Mouse (Mus musculus): ENCODE results near the gene Gm20388. TPM values are rescaled to one million over a fixed set of nuclear protein-coding genes. Genes with fewer than 3 reads are reported as not detected.

Gm20388 gene
- total RNA-seq, 2 experiments from 2014 or later, result 2.2 to 7.6 TPM

GRCm38 (mm10) chr8:122014606-122015005 lies 2104.0 kb downstream of the Gm20388 start:
- TF ChIP-seq CTCF (conservative IDR thresholded peaks at IDR 0.05), result no peak
- no peak for DNase-seq (ENCODE audit: low spot score in 2 of 2)
- Histone ChIP-seq H3K4me3 (no peak overlapping the region), H3K27ac (0 out of 2 replicates have a peak overlapping the region, but pooled peaks have one; percentile 23)

- Histone ChIP-seq H3K27ac (peak overlapping the region; percentile 53; the same call in 1 of the 2 replicates), H3K4me3 (no peak overlapping the region)
- TF ChIP-seq CTCF (conservative IDR thresholded peaks at IDR 0.05), result no peak
- no peak for DNase-seq (ENCODE audit: low spot score in 2 of 2)
Observed at GRCm38 (mm10) chr8:122018046-122018831, 2107.6 kb downstream of the Gm20388 start.

GRCm38 (mm10) chr8:122019162-122019561 lies 2108.5 kb downstream of the Gm20388 start:
- no peak for TF ChIP-seq CTCF (conservative IDR thresholded peaks at IDR 0.05)
- DNase-seq (ENCODE audit: low spot score in 2 of 2), result no peak
- no peak overlapping the region for H3K4me3 ChIP-seq
- no peak overlapping the region for H3K27ac ChIP-seq

GRCm38 (mm10) chr8:122020050-122020771 lies 2109.6 kb downstream of the Gm20388 start:
- H3K27ac ChIP-seq, result no peak overlapping the region
- no peak for DNase-seq (ENCODE audit: low spot score in 2 of 2)
- no peak for TF ChIP-seq CTCF (conservative IDR thresholded peaks at IDR 0.05)
- H3K4me3 ChIP-seq, result no peak overlapping the region

GRCm38 (mm10) chr8:122021725-122022124 lies 2111.1 kb downstream of the Gm20388 start:
- no peak for TF ChIP-seq CTCF (conservative IDR thresholded peaks at IDR 0.05)
- DNase-seq (ENCODE audit: low spot score in 2 of 2), result no peak
- Histone ChIP-seq H3K4me3 (no peak overlapping the region), H3K27ac (peak overlapping the region; percentile 49; the same call in 1 of the 2 replicates)

- Histone ChIP-seq H3K4me3 (no peak overlapping the region), H3K27ac (peak overlapping the region; percentile 49; the same call in 1 of the 2 replicates)
- DNase-seq (ENCODE audit: low spot score in 2 of 2), result no peak
- TF ChIP-seq CTCF (conservative IDR thresholded peaks at IDR 0.05), result no peak
Observed at GRCm38 (mm10) chr8:122022274-122022673, 2111.6 kb downstream of the Gm20388 start.

GRCm38 (mm10) chr8:122022705-122023104 lies 2112.1 kb downstream of the Gm20388 start:
- Histone ChIP-seq H3K4me3 (no peak overlapping the region), H3K27ac (peak overlapping the region; percentile 49; the same call in 1 of the 2 replicates)
- DNase-seq (ENCODE audit: low spot score in 2 of 2), result no peak
- no peak for TF ChIP-seq CTCF (conservative IDR thresholded peaks at IDR 0.05)

- TF ChIP-seq CTCF (conservative IDR thresholded peaks at IDR 0.05), result no peak
- Histone ChIP-seq H3K27ac (no peak overlapping the region), H3K4me3 (no peak overlapping the region)
- no peak for DNase-seq (ENCODE audit: low spot score in 2 of 2)
Observed at GRCm38 (mm10) chr8:122025546-122025945, 2114.9 kb downstream of the Gm20388 start.

GRCm38 (mm10) chr8:122028116-122028515 lies 2117.5 kb downstream of the Gm20388 start:
- peak; percentile 57 to 58 for DNase-seq (ENCODE audit: low spot score in 2 of 2)
- no peak overlapping the region for H3K4me3 ChIP-seq
- H3K27ac ChIP-seq, result peak overlapping the region; percentile 37; the same call in 1 of the 2 replicates
- TF ChIP-seq CTCF (conservative IDR thresholded peaks at IDR 0.05), result no peak

GRCm38 (mm10) chr8:122030965-122031364 lies 2120.3 kb downstream of the Gm20388 start:
- Histone ChIP-seq H3K27ac (no peak overlapping the region), H3K4me3 (no peak overlapping the region)
- no peak for TF ChIP-seq CTCF (conservative IDR thresholded peaks at IDR 0.05)
- no peak for DNase-seq (ENCODE audit: low spot score in 2 of 2)

GRCm38 (mm10) chr8:122032741-122033140 lies 2122.1 kb downstream of the Gm20388 start:
- DNase-seq (ENCODE audit: low spot score in 2 of 2), result no peak
- no peak overlapping the region for H3K27ac ChIP-seq
- TF ChIP-seq CTCF (conservative IDR thresholded peaks at IDR 0.05), result no peak
- no peak overlapping the region for H3K4me3 ChIP-seq

- no peak for TF ChIP-seq CTCF (conservative IDR thresholded peaks at IDR 0.05)
- Histone ChIP-seq H3K27ac (no peak overlapping the region), H3K4me3 (no peak overlapping the region)
- no peak for DNase-seq (ENCODE audit: low spot score in 2 of 2)
Observed at GRCm38 (mm10) chr8:122035543-122035942, 2124.9 kb downstream of the Gm20388 start.

GRCm38 (mm10) chr8:122036325-122036724 lies 2125.7 kb downstream of the Gm20388 start:
- no peak overlapping the region for H3K27ac ChIP-seq
- TF ChIP-seq CTCF (conservative IDR thresholded peaks at IDR 0.05), result no peak
- DNase-seq (ENCODE audit: low spot score in 2 of 2), result no peak
- H3K4me3 ChIP-seq, result no peak overlapping the region
